Mouse (Mus musculus) spleen, adult 12 weeks (tissue): ENCODE results near the gene Fkbp11.
A peak's percentile ranks its signal among the peaks of the same experiment; 100 is the strongest.
"Not testable (repeated sequence)": the region's sequence is repeated elsewhere in the genome, so short reads cannot be mapped to it uniquely, and the experiment has no call there.

Source experiments
- DNase-seq: peaks from one replicate; pipeline ENCODE4 v3.0.0; 2022; ENCODE audit warnings: low spot score

The Fkbp11 gene

DNA sequence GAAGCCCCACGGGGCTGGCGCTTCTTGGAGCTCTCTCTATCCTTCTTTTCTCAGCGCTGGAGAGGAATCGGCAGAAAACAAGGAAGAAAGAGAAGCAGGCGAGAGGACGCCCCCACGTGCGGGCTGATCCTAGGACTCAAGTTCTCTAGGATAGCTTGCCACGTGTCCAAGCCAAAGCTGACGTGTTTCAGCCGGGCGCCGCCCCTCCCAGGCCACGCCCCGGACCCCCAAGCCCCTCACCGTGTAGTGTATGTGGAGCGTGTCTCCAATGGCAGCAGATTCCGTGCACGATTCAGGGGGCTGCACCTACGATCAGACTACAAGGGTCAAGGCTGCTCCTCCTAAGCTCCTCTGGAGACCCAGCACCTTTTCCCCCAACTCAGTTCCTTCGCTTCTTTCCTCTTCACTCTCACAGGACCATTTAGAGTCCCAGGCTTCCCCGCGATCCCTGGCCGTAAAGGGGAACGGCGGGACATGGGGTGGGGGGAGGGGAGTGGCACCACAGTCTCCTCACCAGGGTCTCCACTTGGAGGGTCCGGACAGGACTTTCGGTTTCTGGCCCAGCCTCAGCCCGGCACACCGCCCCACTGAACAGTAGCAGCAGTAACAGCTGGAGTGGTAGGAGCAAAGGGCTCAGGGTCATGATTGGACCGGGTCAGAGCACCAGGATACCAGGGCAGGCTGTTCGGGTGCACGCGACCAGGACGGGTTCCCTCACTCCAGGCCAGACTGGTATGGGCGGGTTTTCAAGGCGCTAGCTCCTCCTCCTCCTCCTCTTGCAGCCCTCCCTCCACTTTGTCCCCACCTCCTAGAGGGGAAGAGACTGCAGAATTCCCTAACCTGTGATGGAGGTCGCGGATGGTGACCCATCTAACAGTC lies at the start of gene Fkbp11:
Fkbp11 (minus strand) TSS at position 756 of the 879 bp plus-strand sequence.
- DNase-seq = no peak

DNA sequence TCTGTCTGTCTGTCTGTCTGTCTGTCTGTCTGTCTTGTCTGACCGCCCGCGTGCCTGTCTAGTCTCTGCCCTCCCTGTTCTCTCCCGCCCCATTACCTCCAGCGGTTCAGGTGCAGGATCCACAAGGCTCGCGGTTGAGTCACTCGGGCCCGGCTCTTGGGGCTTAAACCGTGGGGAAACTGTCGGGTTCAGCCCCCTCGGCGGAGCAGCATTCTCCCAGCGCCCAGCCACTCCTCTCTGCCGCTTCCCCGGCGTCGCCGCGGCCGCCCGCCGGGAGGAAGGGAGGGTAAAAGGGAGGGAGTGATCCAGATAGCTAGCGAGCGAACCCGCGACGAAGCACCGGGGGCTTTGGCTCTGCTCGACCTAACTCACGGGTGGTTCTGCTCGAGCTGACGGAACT lies 49.8 kb upstream of the Fkbp11 start, which contains the start of gene Wnt10b:
Wnt10b (minus strand) TSS at position 389 of the 400 bp plus-strand sequence.
- DNase-seq = no peak

DNA sequence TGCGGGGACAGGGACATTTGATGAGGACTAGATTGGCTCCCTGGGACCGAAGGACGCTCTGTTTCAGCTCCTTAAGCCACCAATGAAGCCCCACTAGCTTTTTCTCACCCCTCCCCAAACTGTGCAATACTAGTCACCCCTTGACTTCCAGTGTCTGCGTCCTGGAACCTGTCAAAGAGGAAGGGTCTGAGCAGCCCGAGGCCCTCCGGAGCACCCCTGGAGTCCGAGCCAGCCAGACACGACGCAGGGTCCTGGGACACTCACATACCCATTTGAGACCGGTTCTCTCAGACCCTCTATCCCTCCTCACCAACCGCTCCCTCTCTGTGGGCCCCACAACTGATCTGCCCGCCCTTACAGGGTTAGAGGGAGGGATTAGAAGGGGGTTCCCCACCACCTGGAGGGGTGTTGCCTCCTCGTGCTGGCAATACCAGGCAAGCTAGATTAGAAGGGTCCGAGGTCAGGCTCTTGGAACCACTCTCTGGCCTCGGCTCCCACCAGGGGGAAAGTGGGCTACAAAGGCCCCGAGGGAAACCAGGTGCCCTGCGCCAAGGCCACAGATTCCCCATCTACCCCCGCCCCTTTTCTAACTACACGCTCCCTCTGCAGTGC lies 49.1 kb upstream of the Fkbp11 start:
- DNase-seq = no peak

DNA sequence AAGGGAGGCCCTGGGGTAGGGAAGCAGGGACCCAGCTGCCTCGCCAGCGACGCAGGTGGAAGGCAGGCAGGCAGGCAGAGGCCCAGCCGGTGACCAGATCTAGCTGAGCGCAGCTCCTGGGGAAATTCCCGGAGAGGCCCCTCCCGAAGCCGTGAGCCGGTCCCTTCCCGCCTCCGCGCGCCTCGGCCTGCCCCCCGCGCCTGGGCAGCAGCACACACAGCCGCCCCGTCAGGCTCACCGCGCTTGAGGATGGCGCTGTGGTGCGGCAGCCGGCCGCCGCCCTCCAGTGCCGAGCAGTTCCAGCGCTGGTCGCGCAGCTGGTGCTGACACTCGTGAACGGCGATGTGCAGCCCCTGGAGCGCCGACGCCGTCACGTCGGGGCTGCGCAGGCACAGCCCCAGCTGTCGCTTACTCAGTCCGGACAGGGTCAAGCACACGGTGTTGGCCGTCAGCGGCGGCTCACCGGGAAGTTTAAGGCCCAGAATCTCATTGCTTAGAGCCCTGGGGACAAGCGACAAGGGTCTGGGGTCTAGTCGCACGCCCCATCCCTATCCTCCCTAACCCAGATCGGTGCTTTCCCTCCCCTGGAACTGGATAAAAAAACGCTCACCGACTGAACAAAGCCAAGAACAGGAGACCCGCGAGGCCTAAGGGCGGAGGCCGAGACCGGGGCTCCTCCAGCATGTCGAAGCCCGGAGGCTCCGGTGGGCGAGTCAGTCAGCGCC lies 48.4 kb upstream of the Fkbp11 start:
- DNase-seq = no peak

DNA sequence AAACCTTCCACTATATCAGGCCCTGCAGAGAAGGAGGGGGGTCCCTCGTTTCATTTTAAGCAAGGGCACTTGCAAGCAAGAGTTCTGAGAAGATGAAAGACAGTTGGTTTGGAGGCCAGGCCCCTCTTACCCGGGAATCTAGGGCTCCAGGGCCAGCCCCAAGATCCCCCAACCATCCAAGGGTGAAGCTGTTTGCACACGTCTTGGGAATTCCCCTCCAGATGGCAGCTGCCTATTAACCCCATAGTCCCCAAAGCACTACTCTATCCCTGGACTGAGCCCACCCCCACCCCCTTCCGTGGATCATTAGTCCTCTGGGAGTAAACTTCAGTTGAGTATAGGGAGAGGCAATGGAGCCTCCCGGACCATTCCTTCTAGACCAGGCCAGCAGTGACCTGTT lies 47.5 kb upstream of the Fkbp11 start:
- DNase-seq = no peak

DNA sequence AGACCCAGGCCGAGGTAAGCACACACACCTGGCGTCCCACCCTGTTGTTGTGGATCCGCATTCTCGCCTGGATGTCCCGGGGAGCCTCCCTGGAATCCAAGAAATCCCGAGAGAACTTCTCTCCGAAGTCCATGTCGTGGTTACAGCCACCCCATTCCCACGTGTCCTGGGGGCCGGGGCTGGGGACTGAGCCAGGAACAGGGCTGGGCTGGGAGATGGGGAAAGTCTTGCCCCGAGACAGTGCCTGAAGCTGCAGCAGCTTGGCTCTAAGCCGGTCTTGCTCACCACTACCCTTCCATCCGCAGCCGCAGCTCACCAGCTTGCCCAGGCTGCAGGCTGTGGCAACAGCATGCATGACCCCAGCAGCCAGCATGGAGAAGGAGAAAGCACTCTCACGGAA lies 46.1 kb upstream of the Fkbp11 start:
- no peak for DNase-seq

DNA sequence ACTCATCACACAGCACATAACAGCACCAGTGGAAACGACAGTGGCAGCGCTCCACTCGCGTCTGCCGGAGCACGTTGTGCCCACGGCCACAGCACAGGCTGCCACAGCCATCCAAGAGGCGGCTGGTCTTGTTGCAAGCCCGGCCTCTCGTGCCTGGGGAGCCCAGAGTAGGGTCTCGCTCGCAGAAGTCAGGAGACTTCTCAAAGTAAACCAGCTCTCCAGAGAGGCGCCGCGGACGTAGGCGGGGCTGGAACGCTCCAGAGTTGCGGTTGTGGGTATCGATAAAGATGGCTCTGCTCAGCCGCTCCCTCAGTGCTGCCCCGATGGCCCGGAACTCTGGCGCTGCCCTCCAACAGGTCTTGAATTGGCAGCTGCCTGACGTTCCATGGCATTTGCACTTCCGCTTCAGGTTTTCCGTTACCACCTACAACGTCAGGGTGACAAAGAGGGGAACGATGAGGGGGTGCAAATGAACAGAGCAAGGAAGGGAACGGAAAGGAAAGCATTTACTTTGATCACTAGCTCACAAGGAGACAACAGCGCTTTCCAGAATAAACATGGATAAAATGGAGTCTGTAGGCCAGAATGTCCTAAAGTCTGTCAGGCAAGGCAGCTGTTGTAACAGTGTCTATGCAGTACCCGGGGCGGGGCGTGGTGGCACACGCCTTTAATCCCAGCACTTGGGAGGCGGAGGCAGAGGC lies 44.7 kb upstream of the Fkbp11 start:
- no peak for DNase-seq

DNA sequence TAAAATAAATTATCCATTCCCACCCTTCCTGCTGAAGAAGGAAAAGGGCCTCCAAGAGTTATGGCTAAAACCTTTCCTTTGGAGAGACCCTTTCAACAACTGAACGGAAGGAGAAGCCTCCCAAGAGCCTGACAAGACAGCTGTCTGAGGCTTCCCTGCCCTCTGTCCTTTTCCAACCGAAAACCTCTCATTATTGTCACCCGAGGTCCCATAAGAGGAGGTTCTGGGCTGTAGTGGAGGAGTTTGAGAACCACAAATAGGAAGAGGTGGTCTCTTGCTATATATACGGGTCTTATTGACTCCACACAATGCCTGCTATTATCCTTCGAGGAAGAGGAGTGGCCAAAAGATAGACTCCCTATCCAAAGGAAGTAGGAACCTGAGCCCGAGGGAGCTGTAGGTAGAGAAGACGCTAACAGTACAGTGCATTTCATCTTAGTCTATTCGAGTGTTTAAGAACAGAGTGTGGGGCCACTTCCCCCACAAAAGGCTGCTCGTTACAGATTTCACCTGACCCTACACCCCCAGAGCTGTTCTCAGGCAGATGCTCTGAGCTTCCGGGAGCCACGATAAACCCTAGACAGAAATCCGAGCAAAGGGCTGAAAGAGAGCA lies 43.9 kb upstream of the Fkbp11 start:
- DNase-seq = no peak

DNA sequence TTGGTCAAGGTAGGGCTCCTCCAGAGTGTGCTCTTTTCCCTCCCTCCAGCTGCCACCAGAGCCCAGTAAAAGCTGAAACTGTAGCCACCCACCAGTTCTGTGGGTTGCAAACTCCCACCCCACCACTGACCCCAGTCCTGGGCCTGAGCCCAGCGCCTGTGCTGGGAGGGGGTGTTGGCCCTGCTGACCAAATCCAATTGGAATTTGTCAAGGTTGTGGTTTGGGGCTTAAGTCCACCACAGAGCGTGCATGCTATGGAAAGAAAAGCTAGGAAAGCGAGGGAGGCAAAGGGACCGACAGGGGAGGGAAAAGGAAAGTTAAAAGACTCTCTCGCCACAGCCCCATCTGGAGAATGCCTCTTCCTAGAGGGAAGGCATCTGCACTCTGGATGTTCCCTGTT lies 40.3 kb upstream of the Fkbp11 start:
- no peak for DNase-seq

DNA sequence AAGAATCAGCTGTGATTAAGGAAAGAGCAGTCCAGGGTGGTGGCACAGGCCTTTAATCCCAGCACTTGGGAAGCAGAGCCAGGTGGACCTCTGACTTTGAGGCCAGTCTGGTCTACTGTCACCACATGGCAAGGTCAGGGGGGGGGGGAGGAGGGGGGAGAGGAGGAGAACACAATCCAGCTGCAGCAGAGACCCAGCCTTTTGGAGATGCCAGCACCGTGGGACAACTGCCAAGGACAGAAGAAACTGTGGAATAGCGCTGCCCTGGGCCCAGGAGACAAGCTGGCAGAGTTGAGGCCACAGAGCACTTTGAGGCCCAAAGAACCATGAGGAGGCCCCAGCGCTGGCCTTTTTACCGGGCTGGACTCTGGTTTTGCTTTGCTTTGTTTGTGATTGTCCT lies 37.9 kb upstream of the Fkbp11 start:
- no peak for DNase-seq

DNA sequence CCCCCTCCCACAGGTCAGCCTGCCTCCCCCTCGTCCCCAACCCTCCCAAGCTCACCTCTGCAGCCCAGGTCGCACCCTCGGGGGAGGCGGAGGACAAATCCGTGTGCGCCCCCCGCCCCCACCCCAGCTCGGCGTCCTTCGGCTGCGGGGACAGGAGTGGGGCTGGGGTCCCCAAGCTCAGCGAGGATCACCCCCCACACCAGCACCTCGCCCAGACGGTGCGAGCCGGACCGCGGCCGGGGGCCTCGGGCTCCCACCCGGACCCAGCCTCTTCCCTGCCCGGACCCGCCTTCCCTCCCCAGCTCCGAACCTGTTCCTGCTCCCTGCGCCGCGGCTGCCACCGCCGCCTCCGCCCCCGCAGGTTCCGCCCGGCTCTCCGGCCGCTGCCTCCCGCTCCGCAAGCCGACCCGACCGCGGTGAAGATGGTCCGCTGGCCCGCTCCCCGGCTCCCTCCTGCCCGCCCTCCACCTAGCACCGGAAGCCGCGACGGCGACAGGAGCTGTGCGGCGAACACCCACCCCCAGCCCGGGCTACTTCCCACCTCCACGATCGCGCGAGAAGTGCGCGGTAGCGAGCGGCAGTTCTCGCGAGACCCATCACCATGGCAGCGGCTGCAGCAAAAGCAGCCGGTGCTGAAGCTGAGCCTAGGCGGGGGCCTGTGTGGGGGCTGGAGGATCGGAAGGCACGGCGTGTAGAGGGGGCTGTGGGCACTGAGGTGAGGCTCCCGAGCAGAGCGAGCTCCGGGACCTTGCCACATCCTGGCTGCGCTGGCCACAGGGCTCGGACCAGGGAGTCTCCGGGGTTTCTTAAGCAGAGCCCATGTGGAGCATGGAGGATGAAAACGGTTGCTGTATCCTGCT lies 34.9 kb upstream of the Fkbp11 start, which contains the start of gene Arf3:
Arf3 (minus strand) TSS at position 545 of the 860 bp plus-strand sequence.
- DNase-seq = peak; percentile 83

DNA sequence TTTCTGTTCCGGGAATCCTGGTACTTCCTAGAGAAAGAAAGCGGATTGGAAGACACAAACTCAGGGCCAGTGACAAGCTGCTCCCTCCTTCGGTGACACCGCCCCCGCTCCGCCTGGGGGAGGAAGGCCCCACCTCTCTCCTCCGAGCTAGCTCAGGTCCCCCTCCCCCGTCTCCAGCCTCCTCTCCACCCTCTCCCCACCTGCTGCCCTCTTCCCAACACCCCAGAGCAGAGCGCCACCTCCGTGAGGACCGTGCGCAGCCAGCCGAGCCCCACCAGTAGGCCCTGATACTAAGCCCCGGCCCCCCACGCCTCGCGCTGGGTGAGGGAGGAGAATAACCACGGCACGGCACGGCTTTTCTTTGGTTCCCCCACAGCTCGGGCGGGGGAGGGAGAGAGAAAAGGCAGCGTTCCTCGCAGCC lies 34.2 kb upstream of the Fkbp11 start:
- DNase-seq = no peak

DNA sequence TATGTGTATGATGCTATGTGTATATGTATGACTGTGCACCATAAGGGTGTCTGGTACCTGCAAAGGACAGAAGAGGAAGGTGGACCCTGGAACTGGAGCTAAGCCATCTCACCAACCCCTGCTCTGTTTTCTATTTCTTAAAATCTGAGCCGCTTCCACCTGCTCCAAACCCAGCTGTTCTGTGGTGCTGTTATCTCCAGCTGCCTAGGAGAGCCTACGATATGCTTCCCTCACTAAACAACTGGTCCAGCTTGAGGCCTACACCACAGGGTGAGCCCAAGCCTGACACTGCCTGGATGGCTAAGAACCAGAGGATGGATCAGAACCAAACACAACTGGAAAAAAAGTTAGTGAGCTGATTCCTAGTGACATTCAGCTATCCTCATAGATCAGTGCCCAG lies 26.1 kb upstream of the Fkbp11 start:
- DNase-seq = no peak

DNA sequence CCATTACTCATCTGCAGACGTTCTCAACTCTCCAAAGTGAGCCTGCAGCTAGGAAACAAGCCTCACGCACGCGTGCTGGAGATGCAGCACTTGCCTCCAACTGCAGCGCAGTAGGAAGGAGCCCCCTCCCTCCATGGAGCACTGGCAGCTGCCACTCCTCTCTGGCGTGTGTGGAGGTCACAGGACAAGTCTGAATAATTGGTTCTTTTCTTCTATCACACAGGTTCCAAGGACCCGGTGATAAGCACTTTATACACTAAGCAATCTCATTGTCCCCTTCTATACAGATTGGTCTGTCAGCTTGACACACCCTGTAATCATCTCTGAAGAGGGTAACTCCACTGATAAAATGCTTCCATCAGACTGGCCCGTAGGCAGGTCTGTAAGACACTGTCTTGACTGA lies 25.0 kb upstream of the Fkbp11 start:
- no peak for DNase-seq

DNA sequence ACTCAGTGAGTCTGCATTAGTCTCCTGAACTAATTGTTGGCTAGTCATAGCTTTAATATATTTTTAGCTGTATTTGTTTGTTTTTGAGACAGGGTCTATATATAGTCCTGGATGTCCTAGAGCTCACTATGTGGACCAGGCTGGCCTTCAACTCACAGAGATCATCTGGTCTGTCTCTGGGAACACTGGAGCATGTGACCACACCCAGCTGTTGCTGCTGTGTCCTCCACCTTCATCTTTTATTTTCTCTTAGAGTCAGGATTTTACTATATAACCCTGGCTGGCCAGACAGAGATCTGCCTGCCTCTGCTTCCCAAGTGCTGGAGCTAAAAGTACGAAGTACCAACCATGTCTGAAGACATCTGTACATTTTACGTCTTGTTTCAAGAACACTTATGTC lies 21.1 kb upstream of the Fkbp11 start:
- no peak for DNase-seq

DNA sequence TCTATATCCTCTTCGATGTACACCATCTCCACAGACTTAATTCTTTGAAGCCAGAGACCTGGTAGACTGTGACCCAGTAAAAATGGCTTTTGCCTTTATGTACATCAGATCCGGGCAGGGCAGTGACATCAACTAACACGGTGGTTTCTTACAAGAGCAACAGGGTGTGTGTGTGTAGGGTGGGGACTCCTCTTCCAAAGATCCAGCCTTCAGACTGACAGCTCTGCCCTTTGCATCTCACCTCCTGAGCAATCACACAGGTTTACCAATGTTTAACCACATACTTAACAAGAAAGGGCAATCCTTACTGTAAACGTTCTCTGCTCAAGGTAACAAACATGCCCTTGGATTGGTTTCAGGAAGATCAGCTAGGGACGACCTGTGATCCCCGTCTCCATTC lies 19.3 kb upstream of the Fkbp11 start:
- no peak for DNase-seq

DNA sequence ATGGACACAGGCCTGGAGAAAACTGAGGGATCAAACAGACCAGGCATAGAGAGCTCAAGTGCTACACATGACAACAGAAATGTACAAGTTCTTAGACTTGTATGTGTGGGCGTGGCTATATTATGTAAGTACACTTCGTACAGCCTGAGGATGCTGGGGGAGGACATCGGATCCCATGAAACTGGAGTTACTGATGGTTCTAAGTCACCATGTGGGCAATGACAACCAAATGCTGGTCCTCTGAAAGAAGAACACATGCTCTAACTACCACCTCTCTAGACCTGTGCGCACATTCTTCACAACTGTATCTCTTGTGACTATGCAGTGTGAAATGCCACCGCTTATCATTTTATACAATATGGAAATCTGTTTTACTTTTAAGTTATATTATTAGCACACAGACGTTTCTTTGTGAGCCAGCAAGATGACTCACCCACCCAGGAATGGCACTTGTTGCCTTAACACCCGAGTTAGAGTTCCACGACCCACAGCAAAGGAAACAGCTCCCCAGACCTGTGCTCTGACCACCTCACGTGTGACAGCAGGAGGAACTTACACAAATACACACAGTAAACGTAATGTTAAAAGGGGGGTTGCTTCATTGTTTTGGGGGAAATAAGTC lies 18.5 kb upstream of the Fkbp11 start:
- DNase-seq = no peak

DNA sequence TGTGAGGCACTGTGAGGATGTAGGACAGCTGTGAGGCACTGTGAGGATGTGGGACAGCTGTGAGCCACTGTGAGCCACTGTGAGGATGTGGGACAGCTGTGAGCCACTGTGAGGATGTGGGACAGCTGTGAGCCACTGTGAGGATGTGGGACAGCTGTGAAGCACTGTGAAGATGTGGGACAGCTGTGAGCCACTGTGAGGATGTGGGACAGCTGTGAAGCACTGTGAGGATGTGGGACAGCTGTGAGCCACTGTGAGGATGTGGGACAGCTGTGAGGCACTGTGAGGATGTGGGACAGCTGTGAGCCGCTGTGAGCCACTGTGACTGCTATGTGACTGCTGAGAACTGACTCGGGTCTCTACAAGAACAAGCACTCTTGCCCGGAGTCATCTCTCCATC lies 15.9 kb upstream of the Fkbp11 start:
- DNase-seq = not testable (repeated sequence)

DNA sequence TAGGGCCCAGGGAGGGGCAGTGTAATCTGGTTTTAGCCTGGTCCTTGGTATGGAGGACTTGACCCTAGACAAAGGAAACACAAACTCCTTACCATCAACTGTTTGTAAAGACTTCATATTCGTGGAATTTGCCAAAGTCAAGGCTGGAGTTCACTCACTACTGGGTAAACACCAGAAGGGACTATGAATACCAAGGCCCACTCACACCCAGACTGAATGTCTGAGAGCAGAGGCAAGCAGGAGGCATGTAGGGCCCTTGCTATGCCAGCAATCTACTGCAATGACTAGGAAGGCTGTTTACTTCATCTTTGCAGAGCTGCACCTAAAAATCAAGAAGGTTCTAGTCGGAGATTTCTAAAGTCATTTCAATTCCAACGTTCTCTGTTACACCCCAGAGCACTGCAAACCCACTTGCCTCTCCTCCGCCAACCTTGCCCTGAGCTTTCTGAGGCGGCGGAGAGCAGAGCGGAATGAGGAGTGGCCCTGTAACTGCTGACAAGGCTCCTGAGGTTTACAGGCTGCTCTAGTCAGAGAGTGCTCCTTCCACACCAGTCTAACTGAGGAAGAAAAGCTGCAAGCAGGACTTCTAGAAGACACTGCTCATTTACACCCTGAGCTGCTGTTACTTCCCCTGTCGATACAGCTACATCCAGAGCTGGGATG lies 14.9 kb upstream of the Fkbp11 start:
- no peak for DNase-seq

DNA sequence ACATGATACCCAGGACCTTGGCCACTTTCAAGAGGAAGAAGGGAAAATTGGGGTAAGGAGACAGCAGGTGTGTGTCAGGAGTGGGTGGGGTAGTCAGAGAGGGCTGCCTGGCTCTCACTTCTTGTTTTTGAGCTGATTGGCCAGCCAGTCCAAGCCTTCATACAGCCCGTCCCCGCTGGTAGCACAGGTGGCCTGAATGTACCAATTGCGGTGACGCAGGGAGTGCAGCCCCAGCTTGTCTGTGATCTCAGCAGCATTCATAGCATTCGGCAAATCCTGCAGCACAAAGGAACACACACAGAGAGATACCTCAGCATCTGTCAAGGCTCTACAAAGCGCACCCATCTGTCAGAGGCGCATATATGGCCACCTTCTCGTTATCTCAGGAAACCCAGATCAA lies 12.2 kb upstream of the Fkbp11 start:
- DNase-seq = no peak
